Mouse (Mus musculus): Measurements from ENCODE around the gene Akt1s1.

Akt1s1 gene

DNA sequence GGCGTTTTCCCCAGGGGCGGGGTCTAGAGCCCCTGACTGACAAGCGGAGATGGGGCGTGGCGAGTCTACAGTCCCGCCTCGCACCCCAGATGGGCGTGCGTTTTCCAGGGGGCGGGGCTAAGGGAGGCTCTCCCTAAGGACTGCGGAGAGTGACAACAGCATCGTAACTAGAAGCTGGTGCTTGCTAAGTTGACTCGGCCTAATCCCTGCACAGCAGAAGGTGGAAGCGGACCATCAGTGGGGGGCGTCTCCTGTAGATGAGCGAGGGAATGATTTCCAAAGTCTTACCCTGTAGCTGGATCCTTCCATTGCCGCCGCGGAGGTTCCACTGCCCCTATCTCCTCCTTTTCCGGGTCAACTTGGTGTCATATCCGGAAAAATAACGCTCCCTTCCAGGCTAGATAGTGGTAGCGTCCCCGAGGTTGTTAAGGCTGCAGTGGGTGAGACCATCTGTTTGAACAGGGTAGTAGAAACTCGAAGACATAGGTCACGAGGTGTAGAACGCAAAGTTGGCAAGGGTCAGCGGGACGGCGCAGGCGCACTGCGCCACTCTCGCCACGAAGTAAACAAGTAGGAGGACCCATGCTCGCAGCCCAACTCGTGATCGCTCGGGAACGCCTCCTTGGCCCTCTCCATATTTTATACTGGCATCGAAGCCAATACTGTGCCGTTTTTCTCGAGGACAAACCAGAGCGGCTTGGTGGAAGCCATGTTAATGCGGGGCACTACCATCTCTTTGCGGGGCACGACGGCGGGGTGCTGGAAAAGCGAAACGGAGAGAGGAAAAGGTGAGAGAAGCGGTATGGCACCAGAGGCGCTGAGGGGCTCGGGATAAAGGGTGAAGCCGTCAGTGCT lies at the start of gene Akt1s1, which contains the start of gene Tbc1d17:
Gene Akt1s1 (plus strand): TSS at position 431 of the 855 bp plus-strand sequence.
Gene Tbc1d17 (minus strand): TSS at position 519 of the 855 bp plus-strand sequence.
- peak; percentile 100 for DNase-seq (ENCODE audit: low read depth, low spot score)

DNA sequence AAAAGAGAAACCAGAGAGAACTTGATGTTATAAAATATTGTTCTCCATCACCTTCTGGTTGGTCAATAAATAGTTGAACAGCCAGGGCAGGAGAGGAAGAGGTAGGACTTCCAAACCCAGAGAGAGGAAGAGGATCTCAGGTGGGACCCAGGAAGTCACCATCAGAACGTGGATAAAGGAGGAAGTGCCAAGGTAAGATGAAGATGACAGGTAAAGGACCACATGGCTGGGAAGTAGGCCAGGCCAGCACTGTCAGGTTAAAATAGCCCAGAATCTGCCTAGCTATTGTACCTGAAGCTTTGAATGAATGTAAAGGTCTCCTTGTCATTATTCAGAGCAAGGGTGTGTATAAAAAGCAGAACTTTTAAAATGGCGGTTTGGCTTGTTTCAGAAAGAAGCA lies 39.9 kb upstream of the Akt1s1 start:
- no peak for DNase-seq (ENCODE audit: low read depth, low spot score)

- no peak for DNase-seq (ENCODE audit: low read depth, low spot score)
These were observed 39.3 kb upstream of the Akt1s1 start for GRCm38 (mm10) chr7:44809466-44809865.

DNA sequence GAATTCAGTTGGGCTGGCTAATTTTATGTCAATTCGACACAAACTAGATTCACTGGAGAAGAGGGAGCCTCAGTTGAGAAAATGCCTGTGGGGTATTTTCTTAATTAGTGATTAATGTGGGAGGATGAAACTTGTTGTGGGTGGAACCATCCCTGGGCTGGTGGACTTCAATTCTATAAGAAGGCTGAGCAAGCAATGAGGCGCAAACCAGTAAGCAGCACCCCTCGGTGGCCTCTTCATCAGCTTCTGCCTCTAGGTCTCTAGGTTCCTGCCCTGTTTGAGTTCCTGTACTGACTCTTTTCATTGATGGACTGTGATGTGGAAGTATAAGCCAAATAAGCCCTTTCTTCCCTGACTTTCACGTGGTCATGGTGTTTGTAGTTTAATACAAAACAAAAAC lies 38.4 kb upstream of the Akt1s1 start:
- no peak for DNase-seq (ENCODE audit: low read depth, low spot score)

- no peak for DNase-seq (ENCODE audit: low read depth, low spot score)
These were observed 37.8 kb upstream of the Akt1s1 start for GRCm38 (mm10) chr7:44810819-44811557.

- no peak for DNase-seq (ENCODE audit: low read depth, low spot score)
These were observed 36.0 kb upstream of the Akt1s1 start for GRCm38 (mm10) chr7:44812651-44813325.

DNA sequence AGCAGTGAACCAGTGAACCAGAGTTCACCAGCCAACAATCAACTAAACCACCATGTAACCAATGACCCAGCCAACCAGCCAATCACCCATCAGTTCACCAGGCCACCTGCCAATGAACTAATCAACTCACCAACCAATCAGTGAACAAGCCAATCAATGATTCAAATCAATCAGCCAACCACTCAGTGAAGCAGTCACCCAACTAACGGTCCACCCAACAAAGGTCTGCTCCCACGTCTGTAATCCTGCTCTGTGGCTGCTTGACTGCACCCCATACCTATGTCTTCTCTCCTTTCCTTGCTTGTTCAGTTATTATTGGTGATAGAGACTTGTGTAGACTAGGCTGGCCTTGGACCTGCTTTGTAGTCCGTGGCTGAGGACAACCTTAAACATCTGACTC lies 34.8 kb upstream of the Akt1s1 start:
- DNase-seq (ENCODE audit: low read depth, low spot score), result no peak

- DNase-seq (ENCODE audit: low read depth, low spot score), result no peak
These were observed 34.4 kb upstream of the Akt1s1 start for GRCm38 (mm10) chr7:44814423-44814822.

GRCm38 (mm10) chr7:44814952-44815553 lies 33.7 kb upstream of the Akt1s1 start:
- DNase-seq (ENCODE audit: low read depth, low spot score), result no peak

- peak; percentile 91 for DNase-seq (ENCODE audit: low read depth, low spot score)
These were observed 32.9 kb upstream of the Akt1s1 start, which contains the start of the genes Nup62 and Il4i1 for GRCm38 (mm10) chr7:44815721-44816469. Nup62 (plus strand) TSS chr7:44816088. Il4i1 (plus strand) TSS chr7:44816387.

GRCm38 (mm10) chr7:44816470-44817021 lies 32.2 kb upstream of the Akt1s1 start, which contains the start of gene Atf5:
Atf5 (minus strand) TSS chr7:44816658.
- DNase-seq (ENCODE audit: low read depth, low spot score), result no peak

- no peak for DNase-seq (ENCODE audit: low read depth, low spot score)
These were observed 31.4 kb upstream of the Akt1s1 start for GRCm38 (mm10) chr7:44817441-44817840.

GRCm38 (mm10) chr7:44818164-44818563 lies 30.6 kb upstream of the Akt1s1 start:
- DNase-seq (ENCODE audit: low read depth, low spot score), result no peak

- no peak for DNase-seq (ENCODE audit: low read depth, low spot score)
These were observed 30.0 kb upstream of the Akt1s1 start for GRCm38 (mm10) chr7:44818751-44819235.

DNA sequence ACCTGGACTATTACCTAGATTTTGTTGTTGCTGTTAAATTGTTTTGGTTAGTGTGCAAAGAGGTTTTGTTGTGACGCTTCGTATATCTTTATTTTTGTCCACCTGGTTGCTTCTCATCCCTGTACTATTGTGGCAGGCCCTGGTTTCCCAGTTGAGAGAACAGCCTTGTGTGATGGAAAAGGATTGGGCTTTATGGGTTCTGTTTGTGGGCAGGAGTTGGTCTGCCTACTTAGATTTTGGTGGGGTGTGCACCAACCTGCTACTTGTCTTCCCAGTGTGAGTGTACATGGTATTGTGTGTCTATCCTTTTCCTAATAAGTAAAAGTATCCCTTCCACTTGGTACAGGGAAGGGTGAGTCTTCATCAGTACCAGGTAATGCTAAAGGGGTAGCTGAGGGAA lies 29.4 kb upstream of the Akt1s1 start:
- no peak for DNase-seq (ENCODE audit: low read depth, low spot score)

GRCm38 (mm10) chr7:44819863-44820262 lies 28.9 kb upstream of the Akt1s1 start:
- DNase-seq (ENCODE audit: low read depth, low spot score), result no peak

- no peak for DNase-seq (ENCODE audit: low read depth, low spot score)
These were observed 28.3 kb upstream of the Akt1s1 start for GRCm38 (mm10) chr7:44820525-44820924.

DNA sequence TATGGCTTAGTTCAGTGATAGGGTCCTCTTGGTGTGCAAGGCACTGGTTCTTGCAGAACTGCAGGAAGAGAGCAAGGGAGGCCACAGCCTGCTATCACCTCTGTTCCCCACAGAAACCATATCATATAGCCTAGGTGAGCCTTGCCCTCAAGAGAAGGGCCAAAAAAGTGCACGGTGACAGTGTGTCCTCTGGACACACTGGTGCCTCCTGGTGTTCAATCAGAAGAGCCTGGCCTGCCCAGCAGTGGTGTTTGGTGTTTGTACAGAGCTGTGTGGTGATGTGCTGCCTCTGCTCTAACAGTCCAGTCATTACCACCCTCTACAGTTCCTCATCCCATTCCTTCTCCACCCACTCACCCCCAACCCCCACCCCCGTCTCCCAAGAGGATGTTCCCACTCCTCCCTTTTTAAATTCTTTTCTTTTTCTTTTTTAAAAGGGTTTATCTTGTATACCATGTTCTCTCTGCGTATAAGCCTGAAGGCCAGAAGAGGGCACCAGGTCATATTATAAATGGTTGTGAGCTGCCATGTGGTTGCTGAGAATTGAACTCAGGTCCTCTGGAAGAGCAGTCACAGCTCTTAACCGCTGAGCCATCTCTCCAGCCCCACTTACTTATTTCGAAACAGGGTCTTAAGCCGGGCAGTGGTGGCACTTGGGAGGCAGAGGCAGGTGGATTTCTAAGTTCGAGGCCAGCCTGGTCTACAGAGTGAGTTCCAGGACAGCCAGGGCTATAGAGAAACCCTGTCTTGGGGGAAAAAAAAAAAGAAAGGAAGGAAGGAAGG lies 26.9 kb upstream of the Akt1s1 start:
- DNase-seq (ENCODE audit: low read depth, low spot score), result no peak

DNA sequence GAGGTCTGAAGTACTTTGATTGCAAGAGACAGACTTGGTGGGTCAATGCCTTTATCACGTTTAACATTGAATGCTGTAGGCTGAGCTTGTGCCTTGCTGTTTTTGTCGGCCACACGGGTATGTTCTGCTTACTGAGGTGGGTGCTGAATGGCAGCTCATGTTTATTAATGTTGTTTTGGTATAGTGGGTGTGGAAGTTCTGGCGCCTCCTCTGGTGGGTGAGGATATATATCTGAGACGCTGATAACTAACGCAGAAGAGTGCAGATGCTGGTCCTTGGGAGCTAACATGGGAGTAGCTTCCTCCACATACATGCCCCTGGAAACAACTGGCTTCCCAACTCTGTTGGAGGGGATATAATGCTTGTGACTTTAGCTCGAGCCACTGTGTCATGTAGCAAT lies 25.4 kb upstream of the Akt1s1 start:
- no peak for DNase-seq (ENCODE audit: low read depth, low spot score)
